Mouse (Mus musculus) CH12.LX (cell line): ENCODE data around the gene 4930562C15Rik. TPM values are rescaled to one million over a fixed set of nuclear protein-coding genes. Genes with fewer than 3 reads are reported as not detected.

Experiments
- DNase-seq: peaks from one replicate; pipeline ENCODE4 v3.0.0-alpha.2; 2013; ENCODE audit errors: extremely low read depth
- H3K27ac ChIP-seq: 2 replicates; pipeline ENCODE4 v1.5.1; 2012; ENCODE audit warnings: low read depth, mild to moderate bottlenecking, control low read depth, moderate library complexity; ENCODE audit not compliant: insufficient read depth
- H3K27me3 ChIP-seq: replicated peaks from 2 replicates; pipeline ENCODE3; 2012; ENCODE audit warnings: inconsistent platforms
- H3K36me3 ChIP-seq, 2 experiments: replicated peaks in 1 of 2; 2 replicates each; pipeline versions ENCODE3 to v1.6.1; 2012; ENCODE audit warnings: inconsistent platforms in 1 of 2, low read length in 1 of 2, mild to moderate bottlenecking in 1 of 2, mixed read lengths in 1 of 2, moderate library complexity in 1 of 2; ENCODE audit not compliant: control insufficient read depth in 1 of 2, insufficient read depth in 1 of 2
- H3K4me1 ChIP-seq, 2 experiments: 2 replicates each; pipeline ENCODE4 v1.6.1; 2012; ENCODE audit warnings: inconsistent platforms in 1 of 2, moderate library complexity in 1 of 2; ENCODE audit not compliant: insufficient read depth in 2 of 2, control insufficient read depth in 1 of 2
- H3K4me2 ChIP-seq: 2 replicates; pipeline ENCODE4 v1.6.1; 2012; ENCODE audit warnings: low read depth, mild to moderate bottlenecking, control low read depth; ENCODE audit not compliant: poor library complexity, insufficient read depth, severe bottlenecking
- H3K4me3 ChIP-seq, 3 experiments: fragments of 150-350 bp in 1 of 3; sonication (generic) in 1 of 3; replicated peaks in 1 of 3; 2 replicates each; pipeline versions ENCODE3 to v1.5.1; 2011 to 2012; ENCODE audit warnings: low read depth in 2 of 3, low read length in 2 of 3, mild to moderate bottlenecking in 2 of 3, moderate library complexity in 2 of 3, control low read depth in 1 of 3, improper control_type of control experiment in 1 of 3, inconsistent platforms in 1 of 3, mixed read lengths in 1 of 3; ENCODE audit not compliant: poor library complexity in 1 of 3
- H3K79me2 ChIP-seq: replicated peaks from 2 replicates; pipeline ENCODE4 v1.6.1; 2012; ENCODE audit warnings: mild to moderate bottlenecking, moderate library complexity; ENCODE audit not compliant: control insufficient read depth, poor library complexity, insufficient read depth, severe bottlenecking; ENCODE audit errors: extremely low read depth
- H3K9ac ChIP-seq: 2 replicates; pipeline ENCODE4 v1.6.1; 2012; ENCODE audit warnings: low read depth, mild to moderate bottlenecking, control low read depth, moderate library complexity; ENCODE audit not compliant: insufficient read depth
- H3K9me3 ChIP-seq: replicated peaks from 2 replicates; pipeline ENCODE3; 2012; ENCODE audit warnings: low read length, inconsistent platforms, mixed read lengths
- BHLHE40 ChIP-seq: IDR thresholded peaks from 2 replicates; pipeline ENCODE4 v1.6.1; 2011; ENCODE audit warnings: mild to moderate bottlenecking, low read depth, low read length, improper control_type of control experiment
- CHD1 ChIP-seq: IDR thresholded peaks from 2 replicates; pipeline ENCODE4 v1.6.1; 2012; ENCODE audit warnings: low read depth, low read length, improper control_type of control experiment, inconsistent platforms
- ELF1 ChIP-seq: IDR thresholded peaks from 2 replicates; pipeline ENCODE4 v1.6.1; 2014; ENCODE audit warnings: low read depth, mild to moderate bottlenecking, inconsistent platforms, low read length, improper control_type of control experiment
- JUN ChIP-seq: IDR thresholded peaks from 2 replicates; pipeline ENCODE4 v1.6.1; 2011; ENCODE audit warnings: low read depth, mild to moderate bottlenecking, low read length, improper control_type of control experiment, moderate library complexity; ENCODE audit not compliant: insufficient read depth
- MEF2A ChIP-seq: IDR thresholded peaks from 2 replicates; pipeline ENCODE4 v1.6.1; 2014; ENCODE audit warnings: low read depth, mild to moderate bottlenecking, inconsistent platforms, low read length, improper control_type of control experiment, borderline replicate concordance
- MXI1 ChIP-seq: IDR thresholded peaks from 2 replicates; pipeline ENCODE4 v1.6.1; 2011; ENCODE audit warnings: mild to moderate bottlenecking, low read depth, low read length, improper control_type of control experiment
- MYC ChIP-seq: IDR thresholded peaks from 2 replicates; pipeline ENCODE4 v1.6.1; 2011; ENCODE audit warnings: low read depth, mild to moderate bottlenecking, improper control_type of control experiment, low read length
- RAD21 ChIP-seq: IDR thresholded peaks from 2 replicates; pipeline ENCODE4 v1.6.1; 2011; ENCODE audit warnings: low read depth, mild to moderate bottlenecking, low read length, improper control_type of control experiment, moderate library complexity
- RCOR1 ChIP-seq: conservative IDR thresholded peaks from 2 replicates; pipeline ENCODE4 v1.6.1; 2012; ENCODE audit warnings: low read depth, mild to moderate bottlenecking, inconsistent platforms, low read length, improper control_type of control experiment
- SIN3A ChIP-seq: IDR thresholded peaks from 2 replicates; pipeline ENCODE4 v1.6.1; 2012; ENCODE audit warnings: low read length, improper control_type of control experiment, inconsistent platforms
- ZMIZ1 ChIP-seq: IDR thresholded peaks from 2 replicates; pipeline ENCODE4 v1.6.1; 2012; ENCODE audit warnings: low read depth, mild to moderate bottlenecking, inconsistent platforms, low read length, improper control_type of control experiment
- dilution Hi-C: fragments of 300-500 bp; cut with MboI; formaldehyde crosslinking; loops from 2 replicates; pipeline ENCODE4 v1.14.3; 2020; ENCODE audit warnings: low sequenced_read_pairs; ENCODE audit not compliant: extremely low pct_unique_long_range_greater_than_20kb, extremely low pct_ligation_motif_present
- in situ Hi-C: fragments of 300-500 bp; cut with MboI; formaldehyde crosslinking; loops from 3 replicates; pipeline ENCODE4 v1.14.3; 2019; ENCODE audit warnings: low sequenced_read_pairs, low pct_ligation_motif_present, low pct_unique_long_range_greater_than_20kb, mixed read lengths
- polyA plus RNA-seq: library from polyadenylated mRNA; unstranded; fragments of >175 nt; gene quantifications from 2 replicates; pipeline ENCODE4 v1.2.1, GENCODE M21; 2012; ENCODE audit warnings: low read depth; ENCODE audit not compliant: insufficient read length
- total RNA-seq, 2 experiments: library from RNA; depleted of rRNA; stranded (reverse); fragments of 300-350 nt in 1 of 2; fragments of >200 nt in 1 of 2; gene quantifications; 2 replicates each; pipeline ENCODE4 v1.2.3; 2012 to 2014

Gene 4930562C15Rik
- total and polyA plus RNA-seq, 3 experiments: 0.13 to 0.80 (median 0.20) TPM

DNA sequence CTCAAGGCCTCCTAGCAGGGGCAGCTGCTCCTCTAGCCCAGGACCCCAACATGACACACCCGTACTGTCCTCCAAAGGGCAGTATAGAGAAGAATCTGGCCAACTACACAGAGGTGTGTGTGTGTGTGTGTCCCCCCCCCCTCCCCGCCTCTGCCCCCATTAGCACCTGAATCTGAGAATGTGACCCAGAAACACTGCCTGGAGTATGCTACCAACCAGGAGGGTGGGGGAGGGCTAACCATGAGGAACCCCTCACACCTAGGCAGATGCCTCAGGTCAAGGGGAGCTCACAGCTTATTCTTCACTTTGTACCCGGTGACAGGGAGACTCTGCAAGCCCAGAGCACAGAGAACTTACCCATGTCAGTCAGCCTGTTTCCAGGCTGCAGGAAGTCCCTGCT is 42.5 kb downstream of the 4930562C15Rik start:
- H3K9ac ChIP-seq: no peak overlapping the region
- dilution Hi-C loops: no loop called here
- TF ChIP-seq MEF2A (no peak), ZMIZ1 (no peak), JUN (no peak), RAD21 (no peak), MXI1 (no peak), MYC (no peak), BHLHE40 (no peak), ELF1 (no peak), RCOR1 (no peak)
- TF ChIP-seq, all 38 proteins: peak for 0
- no peaks in the 10 kb centered on the region for H3K9me3 ChIP-seq
- H3K36me3 ChIP-seq: peaks cover 29 to 53% of the 10 kb centered on the region in 2 experiments
- no peak overlapping the region for H3K27ac ChIP-seq
- H3K4me3 ChIP-seq: peak overlapping the region in 2 of 3 experiments; percentile 83 to 86
- peak overlapping the region; percentile 60 for H3K4me2 ChIP-seq
- no peak for DNase-seq
- in situ Hi-C loops: no loop called here
- peaks cover 12 to 28% of the 10 kb centered on the region in 2 experiments for H3K4me1 ChIP-seq
- H3K79me2 ChIP-seq: peaks cover 20% of the 10 kb centered on the region
- no peaks in the 10 kb centered on the region for H3K27me3 ChIP-seq

DNA sequence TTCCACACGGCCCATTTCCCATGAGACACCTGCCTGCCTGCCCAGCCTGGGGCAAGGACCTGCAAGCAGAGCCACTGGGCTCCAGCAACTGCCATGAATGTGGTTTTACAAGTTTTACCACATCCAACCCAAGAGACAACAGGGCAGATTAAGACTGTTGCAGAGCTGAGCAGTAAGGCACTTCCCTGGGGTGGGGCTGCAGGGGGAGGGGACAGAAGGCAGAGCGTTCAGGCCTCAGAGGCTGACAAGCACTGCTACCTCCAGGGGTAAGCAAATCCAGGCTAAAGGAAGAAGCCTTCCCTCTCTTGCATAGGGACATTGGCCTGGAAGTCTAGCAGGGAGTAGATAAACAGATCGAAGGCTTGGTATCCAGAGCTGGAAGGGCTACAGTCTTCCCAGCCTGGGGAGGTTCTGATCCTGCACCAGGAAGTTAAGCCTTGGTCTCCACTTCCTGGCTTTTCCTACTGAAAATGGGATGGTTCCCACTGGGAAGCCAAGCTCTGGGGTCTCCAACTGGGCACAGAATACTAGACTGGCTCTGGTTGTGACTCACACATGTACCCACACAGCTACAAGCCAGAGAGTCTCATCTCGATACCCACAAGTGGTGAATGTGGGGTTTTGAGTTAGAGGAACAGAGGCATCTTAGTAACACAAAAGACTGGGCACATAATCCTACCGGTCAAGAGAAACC is 43.1 kb downstream of the 4930562C15Rik start:
- H3K4me2 ChIP-seq: peak overlapping the region; percentile 60
- DNase-seq: peak; percentile 65
- peaks cover 12 to 28% of the 10 kb centered on the region in 2 experiments for H3K4me1 ChIP-seq
- in situ Hi-C loops: no loop called here
- dilution Hi-C loops: no loop called here
- TF ChIP-seq SIN3A (peak; percentile 31; the same call in 1 of the 2 replicates), CHD1 (no peak)
- H3K27me3 ChIP-seq: no peaks in the 10 kb centered on the region
- H3K9me3 ChIP-seq: no peaks in the 10 kb centered on the region
- peaks cover 29 to 46% of the 10 kb centered on the region in 2 experiments for H3K36me3 ChIP-seq
- peaks cover 20% of the 10 kb centered on the region for H3K79me2 ChIP-seq
- H3K4me3 ChIP-seq: peak overlapping the region; percentile 65 to 86 (median 83)
- no peak overlapping the region for H3K27ac ChIP-seq
- peak overlapping the region; percentile 79 for H3K9ac ChIP-seq

DNA sequence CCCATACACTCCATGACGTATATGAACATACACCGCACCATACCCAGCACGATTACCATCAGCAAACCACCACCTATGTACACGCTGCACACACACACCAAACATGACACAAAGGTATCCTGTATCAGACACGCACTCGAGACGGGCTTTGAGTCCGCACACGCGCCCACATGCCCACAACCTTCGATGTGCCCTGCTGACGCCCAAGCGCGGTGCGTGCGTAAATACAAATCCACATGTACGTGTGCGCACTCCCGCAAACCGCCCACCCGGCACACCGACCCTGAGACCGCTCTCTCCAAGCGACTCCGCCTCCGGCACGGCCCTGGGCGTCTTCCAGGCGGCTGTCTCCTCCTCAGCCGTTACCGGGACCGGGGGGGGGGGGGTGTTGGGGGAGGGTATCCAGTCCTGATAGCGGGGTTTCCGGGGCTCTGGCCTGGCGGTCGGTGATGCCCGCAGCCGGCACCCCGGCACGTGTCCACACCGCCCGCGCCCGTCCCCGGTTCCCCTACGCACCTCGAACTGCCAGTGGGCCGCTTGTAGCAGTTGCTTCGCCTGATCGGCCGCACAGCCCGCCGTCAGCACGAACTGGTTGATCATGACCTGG is 44.0 kb downstream of the 4930562C15Rik start:
- in situ Hi-C loops (no loop called here), dilution Hi-C loops (no loop called here)
- Histone ChIP-seq H3K4me2 (peak overlapping the region; percentile 60), H3K9ac (peak overlapping the region; percentile 79), H3K27ac (peak overlapping the region; percentile 76), H3K9me3 (no peaks in the 10 kb centered on the region), H3K27me3 (no peaks in the 10 kb centered on the region), H3K4me3 (peak overlapping the region; percentile 65 to 86 (median 83)), H3K79me2 (peaks cover 20% of the 10 kb centered on the region), H3K36me3 (peaks cover 22 to 38% of the 10 kb centered on the region in 2 experiments), H3K4me1 (peaks cover 12 to 28% of the 10 kb centered on the region in 2 experiments)
- DNase-seq: peak; percentile 45
- TF ChIP-seq MYC (0 out of 2 replicates have a peak, but pooled peaks have one; percentile 13), BHLHE40 (peak; percentile 59), MXI1 (peak; percentile 60; the same call in 1 of the 2 replicates), ELF1 (no peak), JUN (no peak)
